Mouse (Mus musculus): ENCODE data around the gene Ndufb10.

Ndufb10 gene

DNA sequence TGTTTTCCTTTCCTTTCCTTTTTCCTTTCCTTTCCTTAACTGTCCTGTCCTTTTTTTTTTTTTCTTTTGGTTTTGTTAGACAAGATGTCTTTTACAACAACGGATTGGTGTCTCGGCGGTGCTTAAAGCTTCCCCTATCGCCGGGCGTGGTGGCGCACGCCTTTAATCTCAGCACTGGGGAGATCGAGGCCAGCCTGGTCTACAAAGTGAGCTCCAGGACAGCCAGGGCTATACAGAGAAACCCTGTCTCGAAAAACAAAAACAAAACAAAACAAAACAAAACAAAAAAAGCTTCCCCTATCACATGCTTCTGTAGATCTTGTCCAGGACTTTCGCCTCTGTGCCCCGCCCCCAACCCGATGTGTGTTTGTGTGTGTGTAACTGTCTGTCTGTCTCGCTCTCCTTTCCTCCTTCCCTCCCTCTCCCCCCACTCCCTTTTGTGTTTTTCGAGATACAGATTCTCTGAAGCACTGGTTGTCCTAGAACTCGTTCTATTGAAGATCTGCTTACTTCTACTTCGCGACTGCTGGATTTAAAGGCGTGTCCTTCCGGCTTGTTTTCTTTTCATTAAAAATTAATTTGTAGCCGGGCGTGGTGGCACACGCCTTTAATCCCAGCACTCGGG, 16.4 kb downstream of the Ndufb10 start:
- peak; percentile 54 for DNase-seq (ENCODE audit: low read depth, low spot score)

DNA sequence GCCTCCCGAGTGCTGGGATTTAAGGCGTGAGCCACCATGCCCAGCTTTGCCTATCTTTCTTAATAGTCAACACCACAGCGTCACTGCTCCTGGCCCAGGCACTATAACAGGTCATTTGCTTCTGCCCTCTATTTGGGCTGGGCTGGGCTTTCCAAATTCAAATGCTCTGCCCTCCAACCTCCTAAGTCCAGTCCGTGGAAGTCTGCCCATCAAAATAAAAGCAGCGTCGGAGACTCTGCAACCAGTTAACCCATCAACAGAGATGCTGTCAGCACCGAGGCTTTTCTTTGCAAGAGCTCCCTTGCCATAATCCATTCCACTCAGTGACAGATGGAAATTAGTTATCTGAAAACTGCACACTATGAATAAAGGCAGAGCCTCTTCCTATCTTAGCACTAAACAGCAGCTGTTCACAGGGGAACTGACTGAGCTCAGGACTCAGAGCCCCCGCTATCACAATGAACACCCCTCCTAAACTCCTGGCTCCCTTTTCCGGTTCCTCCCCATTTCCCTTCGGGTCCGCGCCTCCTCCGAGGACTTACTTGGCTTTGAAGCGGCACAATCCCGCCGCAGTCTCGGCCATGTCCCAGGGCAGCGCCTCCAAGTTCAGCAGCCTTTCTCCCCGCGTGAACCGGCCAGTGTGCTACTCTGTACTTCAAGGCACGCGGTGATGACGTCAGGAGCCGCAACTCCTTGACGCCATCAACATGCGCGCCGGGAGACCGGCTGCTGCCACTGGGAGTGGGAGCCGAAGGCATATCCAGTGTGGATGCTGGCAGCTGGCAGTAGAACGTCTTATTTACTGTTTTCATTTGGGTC, 17.1 kb downstream of the Ndufb10 start, which contains the start of gene Tbl3:
TSS of gene Tbl3 (minus strand) at position 679 of the 819 bp plus-strand sequence.
- DNase-seq (ENCODE audit: low read depth, low spot score): peak; percentile 95

DNA sequence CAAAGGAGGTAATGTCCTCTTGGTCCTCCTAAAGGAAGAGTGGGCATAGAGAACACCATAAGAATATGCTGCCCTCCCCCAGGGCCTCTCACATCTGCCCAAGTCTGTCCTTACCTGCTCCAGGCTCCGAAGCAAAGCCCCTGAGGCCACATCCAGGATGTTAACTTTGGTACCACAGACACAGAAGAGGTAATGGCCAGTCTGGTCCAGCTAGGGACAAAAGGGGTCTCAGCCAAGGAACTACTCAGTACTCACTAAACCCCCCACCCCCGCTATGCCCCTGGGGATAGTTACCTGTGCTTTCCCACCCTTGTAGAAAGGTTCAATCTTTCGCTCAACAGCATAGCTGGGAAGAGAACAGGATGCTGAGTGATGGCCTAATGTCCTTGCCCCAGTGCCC, 18.5 kb downstream of the Ndufb10 start:
- no peak for DNase-seq (ENCODE audit: low read depth, low spot score)

DNA sequence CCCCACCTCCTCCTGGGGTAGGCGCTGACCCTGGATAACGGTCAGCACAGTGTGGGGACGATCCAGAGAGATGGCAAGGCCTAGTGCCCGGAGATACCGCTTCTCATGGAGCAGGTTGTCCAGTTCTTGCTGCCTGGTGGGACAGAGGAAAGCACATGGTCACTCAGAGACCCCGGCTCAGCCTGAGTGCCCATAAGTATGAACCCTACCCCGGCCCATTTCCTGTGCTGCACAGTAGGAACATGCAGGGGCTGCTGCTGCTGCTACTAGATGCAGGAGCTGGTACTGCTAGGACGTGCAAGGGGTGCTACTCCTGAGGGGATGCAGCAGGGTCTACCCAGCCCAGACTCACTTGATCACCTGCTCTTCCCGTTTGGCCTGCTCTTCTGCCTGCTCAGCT, 23.0 kb downstream of the Ndufb10 start:
- no peak for DNase-seq (ENCODE audit: low read depth, low spot score)

DNA sequence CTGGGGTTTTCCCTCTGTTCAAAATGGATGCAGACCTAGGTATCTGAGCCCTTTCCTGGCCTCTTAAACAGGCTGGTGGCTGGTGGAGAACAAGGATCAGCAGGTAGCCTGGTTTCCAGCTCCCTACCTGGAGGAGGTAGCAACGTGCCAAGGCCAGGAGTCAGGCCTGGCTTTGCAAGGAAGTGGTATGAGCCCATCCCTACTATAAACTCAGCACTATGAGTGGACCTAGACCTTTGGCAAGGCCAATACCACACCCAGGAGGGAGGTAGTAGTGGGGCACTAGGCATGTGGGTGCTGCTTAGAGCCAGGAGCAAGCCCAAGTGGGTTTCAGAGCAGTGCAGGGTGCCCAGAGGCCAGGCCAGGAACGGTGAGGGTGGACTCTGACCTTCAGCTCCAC, 24.8 kb downstream of the Ndufb10 start:
- DNase-seq (ENCODE audit: low read depth, low spot score): no peak

DNA sequence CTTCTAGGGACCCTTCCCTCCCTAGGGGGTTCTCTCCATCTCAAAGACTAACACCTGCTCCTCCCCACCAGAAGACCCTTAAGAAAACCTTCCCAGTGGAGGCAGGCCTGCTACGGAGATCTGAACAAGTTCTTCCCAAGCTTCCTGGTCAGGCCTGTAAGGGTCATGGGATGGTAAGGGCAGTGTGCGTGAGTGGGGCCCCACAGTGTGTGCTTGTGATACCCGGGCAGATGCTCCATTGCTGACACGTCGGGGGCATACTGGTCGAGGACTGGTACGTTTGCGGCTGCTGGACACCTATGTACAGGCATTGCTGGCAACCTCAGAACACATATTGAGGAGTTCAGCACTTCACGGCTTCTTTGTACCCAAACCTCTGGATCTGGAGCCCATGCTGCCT, 25.6 kb downstream of the Ndufb10 start:
- no peak for DNase-seq (ENCODE audit: low read depth, low spot score)

DNA sequence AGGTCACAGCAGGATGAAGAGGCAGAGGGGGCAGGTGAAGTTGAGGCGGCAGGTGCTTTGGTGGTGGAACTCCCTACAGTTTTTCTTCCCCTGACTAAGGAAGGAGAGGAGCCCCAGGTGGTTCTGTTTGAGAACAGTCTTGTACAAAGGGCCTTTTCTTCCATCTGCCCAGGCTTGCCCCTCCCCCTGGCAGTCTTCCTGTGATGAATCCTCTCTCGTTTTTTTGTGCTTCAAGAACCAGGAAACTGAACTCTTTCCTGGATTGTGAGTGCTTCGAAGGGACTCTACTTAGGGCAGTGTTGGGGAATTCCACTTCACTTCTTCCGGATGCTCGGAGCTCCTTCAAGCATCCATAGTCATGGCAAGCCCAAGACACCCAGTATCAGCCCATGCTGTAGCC, 26.3 kb downstream of the Ndufb10 start:
- no peak for DNase-seq (ENCODE audit: low read depth, low spot score)

DNA sequence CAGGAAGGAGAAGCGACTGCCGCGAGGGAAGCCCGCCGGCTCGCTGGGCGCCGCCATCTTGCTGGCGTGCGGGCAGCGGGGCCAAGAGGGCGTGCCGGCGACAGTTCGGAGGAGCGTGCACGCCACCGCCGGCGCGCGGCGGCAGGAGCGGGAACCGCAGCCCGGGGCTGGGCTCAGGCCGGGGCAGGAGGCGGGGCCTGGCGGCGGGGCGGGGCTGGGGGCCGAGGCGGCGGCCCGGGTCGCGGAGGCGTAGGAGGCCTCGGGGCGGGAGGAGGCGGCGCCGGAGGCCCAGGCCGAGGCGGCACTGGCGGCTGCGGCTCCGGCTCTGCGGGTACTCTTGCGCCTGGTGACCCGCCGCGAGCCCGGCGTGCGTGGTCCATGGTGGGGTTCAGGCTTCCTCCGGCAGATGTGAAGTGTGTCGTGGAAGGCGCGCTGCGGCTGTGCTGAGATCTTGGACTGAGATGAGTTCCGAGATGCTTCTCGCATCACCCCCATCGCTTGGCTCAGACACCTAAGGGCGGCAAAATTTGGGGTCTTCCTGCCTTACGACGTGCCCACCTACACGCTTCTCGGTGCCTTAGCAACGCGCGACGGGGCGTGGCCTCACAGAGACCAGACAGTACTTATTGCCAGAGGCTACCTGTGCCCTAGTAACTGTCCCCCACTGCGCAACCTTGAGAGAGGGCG, 28.1 kb downstream of the Ndufb10 start, which contains the start of the genes Gfer and Noxo1:
TSS of gene Gfer (minus strand) at position 146 of the 687 bp plus-strand sequence.
TSS of gene Noxo1 (plus strand) at position 224 of the 687 bp plus-strand sequence.
- peak; percentile 93 for DNase-seq (ENCODE audit: low read depth, low spot score)

DNA sequence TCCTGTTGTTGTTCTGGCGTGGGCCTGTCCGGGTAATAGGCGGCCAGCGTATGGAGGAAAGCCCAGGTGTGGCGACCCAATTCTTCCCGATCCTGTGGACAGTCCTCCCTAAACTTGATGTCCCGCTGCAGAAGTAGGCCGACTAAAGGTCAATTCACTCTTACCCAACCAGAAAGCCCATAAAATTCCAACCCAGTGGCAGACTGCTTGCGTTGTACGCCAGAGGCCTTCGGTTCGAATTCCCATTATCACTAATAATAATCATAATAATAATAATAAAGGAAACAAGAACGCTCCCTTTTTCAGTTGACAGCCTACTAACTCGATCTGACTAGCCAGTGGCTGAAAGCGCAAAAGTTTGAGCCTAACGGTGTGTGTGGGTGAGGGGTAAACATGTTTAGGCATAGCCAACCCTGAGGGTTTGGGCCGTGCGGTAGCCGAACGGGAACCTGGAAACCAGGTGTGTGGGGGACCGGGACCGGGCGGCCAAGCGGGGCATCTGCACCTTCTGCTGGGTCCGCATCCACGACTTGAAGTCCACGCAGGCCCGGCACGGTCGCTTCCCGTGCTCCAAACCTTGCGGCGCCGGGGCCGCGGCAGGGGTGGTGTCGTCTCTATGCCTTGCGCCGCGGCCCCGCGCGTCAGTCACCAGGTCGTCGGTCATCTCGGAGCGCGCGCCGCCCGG, 28.8 kb downstream of the Ndufb10 start:
- no peak for DNase-seq (ENCODE audit: low read depth, low spot score)

DNA sequence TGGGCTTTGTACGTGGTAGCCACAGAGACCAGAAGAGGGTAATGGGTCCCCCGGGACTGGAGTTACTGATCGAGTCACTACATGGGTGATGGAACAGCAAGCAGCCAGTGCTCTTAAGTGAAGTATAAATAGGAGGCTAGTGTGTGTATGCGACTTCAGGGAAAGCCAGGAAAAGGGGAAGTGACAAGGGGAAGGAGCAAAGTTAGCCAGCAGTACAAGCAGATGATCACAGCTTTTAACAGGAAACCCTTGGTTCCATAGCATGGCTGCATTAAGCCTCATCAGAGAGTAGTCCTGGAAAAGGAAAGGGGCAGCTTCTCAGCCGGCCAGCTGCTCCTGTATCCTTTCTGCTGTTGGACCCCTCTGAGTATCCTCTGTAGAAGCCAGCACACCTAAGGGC, 31.9 kb downstream of the Ndufb10 start:
- DNase-seq (ENCODE audit: low read depth, low spot score): no peak

DNA sequence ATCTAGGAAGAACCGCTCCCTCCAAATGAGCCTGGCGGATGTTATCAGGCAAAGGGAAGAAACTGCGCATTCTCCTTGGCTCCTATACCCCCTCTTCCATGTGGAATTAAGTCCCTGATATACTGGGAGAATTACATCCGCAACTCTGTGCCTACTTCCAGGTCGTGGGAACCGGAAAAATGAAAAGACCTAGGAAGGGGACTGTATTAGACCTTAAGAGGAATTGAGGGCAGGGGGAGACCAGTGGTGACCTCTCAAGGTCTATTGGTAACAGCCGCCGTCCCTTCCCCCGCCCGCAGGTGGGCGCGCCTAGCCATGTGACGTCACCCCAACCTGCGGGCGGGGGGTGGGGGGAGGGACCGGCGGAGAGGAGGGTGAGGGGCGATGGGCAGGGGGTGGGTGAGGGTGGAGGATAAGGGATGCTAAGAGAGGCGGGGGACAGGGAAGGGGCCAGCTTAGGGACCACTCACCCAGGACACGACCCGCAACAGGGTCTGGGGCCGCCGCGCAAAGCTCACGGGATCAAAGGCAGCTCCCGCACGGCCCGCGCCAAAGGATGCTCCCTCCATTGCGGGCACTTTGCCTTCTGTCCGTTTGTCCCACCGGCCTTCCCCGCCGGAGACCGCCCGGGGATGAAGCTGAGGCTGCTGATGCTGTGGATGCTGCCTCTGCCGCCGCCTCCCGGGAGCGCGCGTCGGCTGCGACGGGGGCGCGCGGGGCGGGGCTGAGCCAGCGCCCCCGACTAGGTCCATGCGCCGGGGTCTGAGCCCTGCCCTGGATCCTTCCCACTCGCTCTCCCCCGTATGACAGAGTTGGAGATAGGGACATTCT, 34.8 kb downstream of the Ndufb10 start, which contains the start of gene Syngr3:
TSS of gene Syngr3 (minus strand) at position 705 of the 831 bp plus-strand sequence.
- DNase-seq (ENCODE audit: low read depth, low spot score): peak; percentile 40

DNA sequence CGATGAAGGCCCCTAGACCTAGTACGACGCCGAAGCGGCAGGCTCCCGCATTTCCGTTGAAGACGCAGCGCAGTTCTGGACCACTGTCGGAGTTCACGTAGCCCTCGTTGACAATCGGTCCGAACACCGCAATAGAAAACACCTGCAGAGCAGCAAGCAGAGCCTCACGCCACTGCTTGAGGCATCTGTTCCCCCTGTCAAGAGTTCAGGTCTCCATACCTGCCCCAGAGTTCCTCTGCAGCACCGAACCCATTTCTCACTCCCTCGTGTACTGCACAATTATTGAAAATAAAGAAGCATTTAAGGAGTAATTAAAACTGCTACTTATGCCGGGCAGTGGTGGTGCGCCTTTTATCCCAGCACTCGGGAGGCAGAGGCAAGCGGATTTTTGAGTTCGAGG, 36.7 kb downstream of the Ndufb10 start:
- DNase-seq (ENCODE audit: low read depth, low spot score): no peak

DNA sequence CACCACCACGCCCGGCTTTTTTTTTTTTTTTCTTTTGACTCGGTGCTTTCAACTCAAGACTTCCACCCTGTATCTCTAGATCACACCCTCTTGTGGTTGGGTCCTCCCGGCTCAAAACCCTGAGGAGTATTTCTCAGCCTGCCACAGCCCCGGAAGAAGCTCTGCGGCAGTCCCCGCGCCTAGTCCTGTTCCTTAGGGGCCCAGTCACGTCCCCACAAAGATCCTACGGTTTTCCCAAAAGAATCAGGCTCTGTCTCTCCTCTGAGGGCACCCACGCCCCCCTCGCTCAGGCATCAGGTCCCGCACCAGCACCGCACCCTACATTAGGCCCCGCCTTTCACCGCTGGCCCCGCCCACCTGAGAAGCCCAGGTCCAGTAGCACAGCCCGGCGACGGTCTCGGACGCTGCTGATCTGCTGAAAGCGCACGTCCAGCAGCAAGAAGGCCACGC, 37.1 kb downstream of the Ndufb10 start:
- peak; percentile 79 for DNase-seq (ENCODE audit: low read depth, low spot score)

DNA sequence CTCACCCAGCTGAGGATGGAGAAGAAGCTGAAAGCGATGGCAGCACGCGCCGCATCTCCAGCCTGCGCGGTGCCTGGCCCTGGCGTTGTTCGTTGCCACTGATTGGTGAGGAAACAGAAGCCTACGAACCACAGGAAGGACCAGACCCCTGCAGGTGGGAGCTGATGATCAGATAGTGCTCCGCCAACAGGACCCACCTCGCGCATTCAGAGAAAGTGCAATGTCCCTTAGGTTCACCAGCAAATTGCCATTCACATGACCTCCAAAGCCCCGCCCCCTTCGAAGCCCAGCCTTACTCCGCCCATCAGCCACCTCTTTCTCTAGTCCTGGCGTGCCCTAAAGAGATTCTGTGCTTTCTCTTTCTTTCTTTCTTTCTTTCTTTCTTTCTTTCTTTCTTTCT, 37.8 kb downstream of the Ndufb10 start:
- DNase-seq (ENCODE audit: low read depth, low spot score): peak; percentile 78

DNA sequence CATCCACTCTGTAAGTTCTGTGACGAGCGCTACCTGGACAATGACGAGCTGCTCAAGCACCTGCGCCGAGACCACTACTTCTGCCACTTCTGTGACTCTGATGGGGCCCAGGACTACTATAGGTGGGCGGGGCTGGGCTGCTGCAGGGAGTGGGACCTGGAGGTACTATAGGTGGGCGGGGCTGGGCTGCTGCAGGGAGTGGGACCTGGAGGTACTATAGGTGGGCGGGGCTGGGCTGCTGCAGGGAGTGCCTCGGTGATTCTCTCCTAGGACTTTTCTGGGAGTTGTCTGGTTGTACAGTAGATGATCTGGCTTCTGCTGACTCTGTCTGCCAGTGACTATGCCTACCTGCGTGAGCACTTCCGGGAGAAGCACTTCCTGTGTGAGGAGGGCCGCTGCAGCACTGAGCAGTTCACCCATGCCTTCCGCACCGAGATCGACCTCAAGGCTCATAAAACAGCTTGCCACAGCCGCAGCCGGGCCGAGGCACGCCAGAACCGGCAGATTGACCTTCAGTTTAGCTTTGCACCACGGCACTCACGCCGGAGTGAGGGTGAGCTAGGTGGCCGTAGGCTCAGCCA, 46.7 kb downstream of the Ndufb10 start:
- DNase-seq (ENCODE audit: low read depth, low spot score): no peak

DNA sequence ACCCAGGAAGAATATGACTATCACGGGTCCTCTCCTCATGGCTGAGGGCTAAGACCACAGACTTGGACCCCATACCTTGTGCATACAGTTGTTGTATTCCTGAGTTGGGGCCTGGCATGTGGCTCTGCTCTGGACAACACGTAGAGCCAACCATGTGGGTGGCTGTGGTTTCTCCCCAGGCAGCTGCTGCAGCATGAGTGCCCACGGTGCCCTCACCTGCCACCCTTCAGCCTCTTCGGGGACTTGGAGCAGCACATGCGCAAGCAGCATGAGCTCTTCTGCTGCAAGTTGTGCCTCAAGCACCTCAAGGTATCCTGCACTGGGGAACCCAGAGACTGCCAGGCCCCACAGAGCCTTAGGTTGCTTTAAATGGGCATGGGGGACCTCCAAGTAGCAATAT, 47.4 kb downstream of the Ndufb10 start:
- DNase-seq (ENCODE audit: low read depth, low spot score): no peak

DNA sequence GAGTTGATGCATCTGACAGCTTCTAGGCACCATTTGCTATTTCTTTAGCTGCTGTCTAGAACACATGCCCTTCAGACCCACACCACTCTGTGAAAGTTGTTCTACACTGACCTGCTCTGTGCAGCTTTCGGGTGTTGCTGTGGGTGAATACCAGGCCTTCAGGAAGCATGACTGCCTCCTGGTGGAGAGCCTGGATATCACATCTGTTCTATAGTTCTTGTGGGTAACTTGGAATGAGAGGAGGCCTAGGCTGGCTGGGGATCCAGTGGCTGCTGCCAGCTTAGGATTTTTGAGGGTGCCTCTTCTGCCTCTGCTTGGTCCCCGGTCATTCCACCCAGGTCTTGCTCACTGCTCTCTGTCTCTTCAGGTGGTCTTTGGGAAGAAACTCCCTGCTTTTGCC, 48.1 kb downstream of the Ndufb10 start:
- DNase-seq (ENCODE audit: low read depth, low spot score): peak; percentile 86

DNA sequence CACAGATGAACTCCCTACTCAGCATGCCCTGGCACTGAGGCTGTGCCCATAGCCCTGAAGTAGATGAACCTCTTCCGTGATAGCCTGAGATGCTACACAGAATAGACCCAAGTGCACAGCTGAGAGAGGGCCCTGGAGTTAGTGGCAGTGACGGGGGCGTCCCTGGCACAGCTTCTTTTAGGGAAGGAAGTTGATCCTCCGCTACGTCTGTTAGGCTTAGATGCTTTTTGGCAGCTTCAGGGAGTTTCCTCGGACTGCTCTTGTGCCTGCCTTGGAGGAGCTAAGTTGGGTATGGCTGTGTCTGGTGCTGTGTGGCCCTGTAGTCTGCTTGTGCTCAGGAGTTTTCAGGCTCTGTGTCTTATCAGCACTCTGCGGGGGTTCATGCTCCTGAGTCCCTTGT, 50.0 kb downstream of the Ndufb10 start:
- no peak for DNase-seq (ENCODE audit: low read depth, low spot score)

DNA sequence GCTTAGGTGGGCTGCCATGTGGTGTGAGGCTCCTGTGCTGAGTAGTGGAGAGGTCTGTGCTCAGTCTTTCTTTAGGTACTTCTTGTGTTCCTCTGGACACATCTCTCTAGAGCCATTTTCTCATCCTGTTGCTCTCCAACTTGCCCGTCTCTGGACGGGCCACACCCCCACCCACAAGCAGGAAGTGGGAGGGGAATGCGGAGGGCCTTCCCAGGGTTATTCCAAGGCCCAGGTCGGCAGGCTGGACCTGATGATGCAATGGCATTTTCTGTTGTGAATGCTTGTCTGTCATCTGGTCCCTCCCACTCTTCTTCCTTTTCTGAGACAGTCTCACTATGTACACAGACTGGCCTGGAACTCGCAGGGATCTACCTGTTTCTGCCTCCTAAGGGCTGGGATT, 52.1 kb downstream of the Ndufb10 start:
- no peak for DNase-seq (ENCODE audit: low read depth, low spot score)
